Mouse (Mus musculus): ENCODE measurements around the gene Pir. TPM values are rescaled to one million over a fixed set of nuclear protein-coding genes. Genes with fewer than 3 reads are reported as not detected.

The Pir gene
- polyA plus RNA-seq, 1 experiment from 2014 or later: 4.7 TPM

GRCm38 (mm10) chrX:164373081-164373480, 103.9 kb downstream of the Pir start, which contains the start of gene Vegfd:
Gene Vegfd, plus strand, starts transcription at chrX:164373378.
- Histone ChIP-seq H3K27ac (ENCODE audit: low read length) (no peak within 1 kb of the TSS; the same call in 1 of the 2 replicates), H3K4me2 (ENCODE audit: low read depth, low read length) (no peak within 1 kb of the TSS), H3K36me3 (ENCODE audit: control insufficient read depth, insufficient read depth, low read length) (no peaks in the 10 kb centered on the region), H3K9ac (ENCODE audit: low read depth, low read length) (no peak within 1 kb of the TSS), H3K27me3 (replicated peaks; ENCODE audit: control insufficient read depth, insufficient read depth, low read length) (no peaks in the 10 kb centered on the region), H3K9me3 (ENCODE audit: control insufficient read depth, low read length) (no peaks in the 10 kb centered on the region), H3K4me1 (ENCODE audit: control insufficient read depth, insufficient read depth, low read length) (no peaks in the 10 kb centered on the region), H3K4me3 (ENCODE audit: low read length) (no peak within 1 kb of the TSS)
- WGBS: 34% methylated on average over 3 of the region's 3 CpGs
- ATAC-seq: no peak

- Histone ChIP-seq H3K4me3 (ENCODE audit: low read length) (no peak overlapping the region), H3K36me3 (ENCODE audit: control insufficient read depth, insufficient read depth, low read length) (no peaks in the 10 kb centered on the region), H3K27me3 (replicated peaks; ENCODE audit: control insufficient read depth, insufficient read depth, low read length) (no peaks in the 10 kb centered on the region), H3K4me2 (ENCODE audit: low read depth, low read length) (no peak overlapping the region), H3K27ac (ENCODE audit: low read length) (no peak overlapping the region), H3K9ac (ENCODE audit: low read depth, low read length) (no peak overlapping the region), H3K4me1 (ENCODE audit: control insufficient read depth, insufficient read depth, low read length) (no peaks in the 10 kb centered on the region), H3K9me3 (ENCODE audit: control insufficient read depth, low read length) (no peaks in the 10 kb centered on the region)
- ATAC-seq: no peak
- 56% methylated on average over 5 of the region's 5 CpGs for WGBS
Observed at GRCm38 (mm10) chrX:164374586-164374985, 105.4 kb downstream of the Pir start.

GRCm38 (mm10) chrX:164379721-164380120, 110.5 kb downstream of the Pir start:
- Histone ChIP-seq H3K27me3 (replicated peaks; ENCODE audit: control insufficient read depth, insufficient read depth, low read length) (no peaks in the 10 kb centered on the region), H3K27ac (ENCODE audit: low read length) (no peak overlapping the region)

GRCm38 (mm10) chrX:164381618-164382408, 112.6 kb downstream of the Pir start:
- ATAC-seq: peak; percentile 99
- peak overlapping the region; percentile 67 for H3K4me2 ChIP-seq (ENCODE audit: low read depth, low read length)
- WGBS: 15% methylated on average over 33 of the region's 33 CpGs
- no peak overlapping the region for H3K27ac ChIP-seq (ENCODE audit: low read length)
- H3K36me3 ChIP-seq (ENCODE audit: control insufficient read depth, insufficient read depth, low read length): no peaks in the 10 kb centered on the region
- no peaks in the 10 kb centered on the region for H3K4me1 ChIP-seq (ENCODE audit: control insufficient read depth, insufficient read depth, low read length)
- peak overlapping the region; percentile 42 for H3K4me3 ChIP-seq (ENCODE audit: low read length)
- H3K27me3 ChIP-seq (replicated peaks; ENCODE audit: control insufficient read depth, insufficient read depth, low read length): no peaks in the 10 kb centered on the region
- H3K9me3 ChIP-seq (ENCODE audit: control insufficient read depth, low read length): no peaks in the 10 kb centered on the region
- H3K9ac ChIP-seq (ENCODE audit: low read depth, low read length): peak overlapping the region; percentile 15; the same call in 1 of the 2 replicates

More at GRCm38 (mm10) chrX:164379721-164380120, 110.5 kb downstream of the Pir start:
- Histone ChIP-seq H3K9ac (ENCODE audit: low read depth, low read length) (no peak overlapping the region), H3K9me3 (ENCODE audit: control insufficient read depth, low read length) (no peaks in the 10 kb centered on the region), H3K4me1 (ENCODE audit: control insufficient read depth, insufficient read depth, low read length) (no peaks in the 10 kb centered on the region), H3K4me2 (ENCODE audit: low read depth, low read length) (no peak overlapping the region), H3K4me3 (ENCODE audit: low read length) (no peak overlapping the region), H3K36me3 (ENCODE audit: control insufficient read depth, insufficient read depth, low read length) (no peaks in the 10 kb centered on the region)
- WGBS: 76% methylated on average over 4 of the region's 4 CpGs
- no peak for ATAC-seq

GRCm38 (mm10) chrX:164394091-164394490, 124.9 kb downstream of the Pir start:
- no peaks in the 10 kb centered on the region for H3K27me3 ChIP-seq (replicated peaks; ENCODE audit: control insufficient read depth, insufficient read depth, low read length)
- H3K9me3 ChIP-seq (ENCODE audit: control insufficient read depth, low read length): no peaks in the 10 kb centered on the region
- H3K4me1 ChIP-seq (ENCODE audit: control insufficient read depth, insufficient read depth, low read length): no peaks in the 10 kb centered on the region
- no peak overlapping the region for H3K27ac ChIP-seq (ENCODE audit: low read length)
- H3K9ac ChIP-seq (ENCODE audit: low read depth, low read length): no peak overlapping the region
- WGBS: 79% methylated on average over 4 of the region's 4 CpGs
- no peaks in the 10 kb centered on the region for H3K36me3 ChIP-seq (ENCODE audit: control insufficient read depth, insufficient read depth, low read length)
- H3K4me3 ChIP-seq (ENCODE audit: low read length): no peak overlapping the region
- H3K4me2 ChIP-seq (ENCODE audit: low read depth, low read length): no peak overlapping the region
- no peak for ATAC-seq

- no peak overlapping the region for H3K4me2 ChIP-seq (ENCODE audit: low read depth, low read length)
- H3K27me3 ChIP-seq (replicated peaks; ENCODE audit: control insufficient read depth, insufficient read depth, low read length): no peaks in the 10 kb centered on the region
- peak; percentile 53; the same call in 1 of the 2 replicates for ATAC-seq
- no peak overlapping the region for H3K9ac ChIP-seq (ENCODE audit: low read depth, low read length)
- no peaks in the 10 kb centered on the region for H3K36me3 ChIP-seq (ENCODE audit: control insufficient read depth, insufficient read depth, low read length)
- H3K27ac ChIP-seq (ENCODE audit: low read length): no peak overlapping the region
- WGBS: 56% methylated on average over 3 of the region's 3 CpGs
- no peak overlapping the region for H3K4me3 ChIP-seq (ENCODE audit: low read length)
- H3K9me3 ChIP-seq (ENCODE audit: control insufficient read depth, low read length): no peaks in the 10 kb centered on the region
- no peaks in the 10 kb centered on the region for H3K4me1 ChIP-seq (ENCODE audit: control insufficient read depth, insufficient read depth, low read length)
Observed at GRCm38 (mm10) chrX:164398456-164398855, 129.3 kb downstream of the Pir start.

GRCm38 (mm10) chrX:164405080-164405649, 136.0 kb downstream of the Pir start:
- no peak overlapping the region for H3K27ac ChIP-seq (ENCODE audit: low read length)
- no peak overlapping the region for H3K9ac ChIP-seq (ENCODE audit: low read depth, low read length)
- H3K9me3 ChIP-seq (ENCODE audit: control insufficient read depth, low read length): no peaks in the 10 kb centered on the region
- H3K27me3 ChIP-seq (replicated peaks; ENCODE audit: control insufficient read depth, insufficient read depth, low read length): no peaks in the 10 kb centered on the region; the same call in 1 of the 2 replicates
- no peak for ATAC-seq
- H3K36me3 ChIP-seq (ENCODE audit: control insufficient read depth, insufficient read depth, low read length): no peaks in the 10 kb centered on the region
- no peak overlapping the region for H3K4me2 ChIP-seq (ENCODE audit: low read depth, low read length)
- no peak overlapping the region for H3K4me3 ChIP-seq (ENCODE audit: low read length)
- no peaks in the 10 kb centered on the region for H3K4me1 ChIP-seq (ENCODE audit: control insufficient read depth, insufficient read depth, low read length)

- Histone ChIP-seq H3K4me2 (ENCODE audit: low read depth, low read length) (no peak overlapping the region), H3K36me3 (ENCODE audit: control insufficient read depth, insufficient read depth, low read length) (no peaks in the 10 kb centered on the region), H3K4me1 (ENCODE audit: control insufficient read depth, insufficient read depth, low read length) (no peaks in the 10 kb centered on the region), H3K9ac (ENCODE audit: low read depth, low read length) (no peak overlapping the region), H3K27ac (ENCODE audit: low read length) (no peak overlapping the region), H3K27me3 (replicated peaks; ENCODE audit: control insufficient read depth, insufficient read depth, low read length) (no peaks in the 10 kb centered on the region; the same call in 1 of the 2 replicates), H3K4me3 (ENCODE audit: low read length) (no peak overlapping the region), H3K9me3 (ENCODE audit: control insufficient read depth, low read length) (no peaks in the 10 kb centered on the region)
- ATAC-seq: no peak
- WGBS: 70% methylated on average over 9 of the region's 9 CpGs
Observed at GRCm38 (mm10) chrX:164406133-164407022, 137.2 kb downstream of the Pir start.

- WGBS: 59% methylated on average over 3 of the region's 3 CpGs
Observed at GRCm38 (mm10) chrX:164408301-164408927, 139.2 kb downstream of the Pir start.

More at GRCm38 (mm10) chrX:164408301-164408927, 139.2 kb downstream of the Pir start:
- H3K27me3 ChIP-seq (replicated peaks; ENCODE audit: control insufficient read depth, insufficient read depth, low read length): no peaks in the 10 kb centered on the region; the same call in 1 of the 2 replicates
- ATAC-seq: no peak
- no peaks in the 10 kb centered on the region for H3K9me3 ChIP-seq (ENCODE audit: control insufficient read depth, low read length)
- no peaks in the 10 kb centered on the region for H3K36me3 ChIP-seq (ENCODE audit: control insufficient read depth, insufficient read depth, low read length)
- H3K9ac ChIP-seq (ENCODE audit: low read depth, low read length): no peak overlapping the region
- H3K27ac ChIP-seq (ENCODE audit: low read length): no peak overlapping the region
- no peak overlapping the region for H3K4me3 ChIP-seq (ENCODE audit: low read length)
- no peaks in the 10 kb centered on the region for H3K4me1 ChIP-seq (ENCODE audit: control insufficient read depth, insufficient read depth, low read length)
- H3K4me2 ChIP-seq (ENCODE audit: low read depth, low read length): no peak overlapping the region
